Mouse (Mus musculus): ENCODE measurements at regions not wholly inside any gene's neighbourhood (a gene's known extent, or its start where the extent isn't known, plus 50 kb on each side); places are given as distances from the start of the nearest gene placed in this dataset.

- DNase-seq (ENCODE audit: extremely low read depth, low read depth) = no peak
Observed at GRCm38 (mm10) chr14:76641752-76642529, 85.3 kb upstream of the Serp2 start.

GRCm38 (mm10) chr14:76633170-76633569 lies 76.5 kb upstream of the Serp2 start:
- DNase-seq (ENCODE audit: extremely low read depth, low read depth) = no peak

GRCm38 (mm10) chr14:76632763-76633162 lies 76.1 kb upstream of the Serp2 start:
- DNase-seq (ENCODE audit: extremely low read depth, low read depth) = no peak

GRCm38 (mm10) chr14:76631740-76632139 lies 75.1 kb upstream of the Serp2 start:
- no peak for DNase-seq (ENCODE audit: extremely low read depth, low read depth)

GRCm38 (mm10) chr14:76631181-76631580 lies 74.5 kb upstream of the Serp2 start:
- DNase-seq (ENCODE audit: extremely low read depth, low read depth) = no peak

GRCm38 (mm10) chr14:76629913-76630478 lies 73.3 kb upstream of the Serp2 start:
- no peak for DNase-seq (ENCODE audit: extremely low read depth, low read depth)

GRCm38 (mm10) chr14:76628182-76628892 lies 71.6 kb upstream of the Serp2 start:
- no peak for DNase-seq (ENCODE audit: extremely low read depth, low read depth)

GRCm38 (mm10) chr14:76625589-76626368 lies 69.1 kb upstream of the Serp2 start:
- no peak for DNase-seq (ENCODE audit: extremely low read depth, low read depth)

- DNase-seq (ENCODE audit: extremely low read depth, low read depth) = no peak
Observed at GRCm38 (mm10) chr14:76624626-76625378, 68.1 kb upstream of the Serp2 start.

GRCm38 (mm10) chr14:76623371-76623988 lies 66.8 kb upstream of the Serp2 start:
- DNase-seq (ENCODE audit: extremely low read depth, low read depth) = no peak

GRCm38 (mm10) chr14:76622634-76623291 lies 66.1 kb upstream of the Serp2 start:
- DNase-seq (ENCODE audit: extremely low read depth, low read depth) = no peak

- no peak for DNase-seq (ENCODE audit: extremely low read depth, low read depth)
Observed at GRCm38 (mm10) chr14:76619038-76619409, 62.3 kb upstream of the Serp2 start.

- no peak for DNase-seq (ENCODE audit: extremely low read depth, low read depth)
Observed at GRCm38 (mm10) chr14:76618331-76619037, 61.8 kb upstream of the Serp2 start.

GRCm38 (mm10) chr14:76617889-76618288 lies 61.2 kb upstream of the Serp2 start:
- DNase-seq (ENCODE audit: extremely low read depth, low read depth) = no peak

- DNase-seq (ENCODE audit: extremely low read depth, low read depth) = no peak
Observed at GRCm38 (mm10) chr14:76617447-76617846, 60.8 kb upstream of the Serp2 start.

GRCm38 (mm10) chr14:76616367-76616683 lies 59.6 kb upstream of the Serp2 start:
- no peak for DNase-seq (ENCODE audit: extremely low read depth, low read depth)

- no peak for DNase-seq (ENCODE audit: extremely low read depth, low read depth)
Observed at GRCm38 (mm10) chr14:76615603-76616366, 59.1 kb upstream of the Serp2 start.

- DNase-seq (ENCODE audit: extremely low read depth, low read depth) = no peak
Observed at GRCm38 (mm10) chr14:76615182-76615581, 58.5 kb upstream of the Serp2 start.

- DNase-seq (ENCODE audit: extremely low read depth, low read depth) = no peak
Observed at GRCm38 (mm10) chr14:76614682-76615081, 58.0 kb upstream of the Serp2 start.
